ENCODE assay signal across 26 mouse cellular contexts in the genomic region with DNA sequence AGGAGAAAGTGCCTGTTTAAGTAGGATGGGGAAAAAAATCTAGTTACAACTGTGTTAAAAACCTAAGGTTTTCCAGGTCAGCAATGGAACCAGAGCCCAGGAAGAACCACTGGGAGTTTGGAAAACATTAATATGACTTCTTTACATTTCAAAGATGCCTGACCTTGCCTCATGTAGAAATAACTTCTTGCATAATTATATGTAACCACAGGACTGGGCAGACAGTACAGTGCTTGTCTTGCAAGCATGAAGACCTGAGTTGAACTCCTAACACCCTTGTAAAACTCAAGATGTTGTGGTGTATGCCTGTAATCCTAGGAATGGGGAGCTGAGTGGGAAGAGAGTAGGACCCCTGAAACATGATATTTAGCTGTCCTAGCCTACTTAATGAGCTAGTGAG.
DNase-seq lines count a peak whose midpoint lies in the region; ATAC-seq and TF ChIP-seq lines count a peak whose summit lies in the region.
"Had no signal": no experiment of that assay in that cellular context is flagged by ENCODE, and none has a peak within 500 bp of the region (broad histone marks: within the 10 kb centered on the region; RNA-seq: fewer than 3 reads in every experiment).

No protein-coding gene starts in this region.

- DNase-seq in lung, postnatal 0 days (ENCODE audit: low spot score), result peak; percentile 18
- no peak for DNase-seq in lung, adult 2 months
- no peak for DNase-seq in cerebellum, adult 2 months
- DNase-seq in testis, postnatal 10 days (ENCODE audit: low spot score), result no peak
- no peak for DNase-seq in adrenal gland, postnatal 36 days
- DNase-seq: adrenal gland, postnatal 10 days; B cell, adult 2 months; cerebellum, adult 11-12 months; cerebellum, adult 9-10 months; cerebellum, postnatal 14 days; gastrocnemius, postnatal 10 days; gastrocnemius, postnatal 36 days; heart, adult 18-20 months; heart, postnatal 10 days; heart, postnatal 36 days had no signal

- H3K9me3 ChIP-seq in lung, postnatal 0 days (ENCODE audit: low read length), result no peaks in the 10 kb centered on the region
- no peaks in the 10 kb centered on the region for H3K9me3 ChIP-seq in midbrain, embryonic 16.5 days (replicated peaks; ENCODE audit: control insufficient read depth, low read length, poor library complexity, severe bottlenecking)
- H3K9me3 ChIP-seq: forebrain, embryonic 12.5 days; forebrain, embryonic 15.5 days; heart, embryonic 12.5 days; heart, embryonic 15.5 days; hindbrain, embryonic 10.5 days; hindbrain, embryonic 13.5 days; intestine, embryonic 15.5 days had no signal

- TF ChIP-seq CTCF in lung, postnatal 0 days (IDR thresholded peaks at IDR 0.05), result no peak
- TF ChIP-seq CTCF in lung, adult 2 months (IDR thresholded peaks at IDR 0.05; ENCODE audit: insufficient read depth, low read length), result no peak
- no peak for TF ChIP-seq CTCF in embryonic fibroblast, embryonic 13.5 days (IDR thresholded peaks at IDR 0.05; ENCODE audit: borderline replicate concordance, insufficient read depth, low read length)
- no peak for TF ChIP-seq CTCF in cerebellum, adult 2 months (IDR thresholded peaks at IDR 0.05; ENCODE audit: borderline replicate concordance, insufficient read depth, low read depth, low read length)

- TF ChIP-seq EP300 in lung, postnatal 0 days (IDR thresholded peaks at IDR 0.05), result no peak

- no peak for ATAC-seq in lung, postnatal 0 days
- ATAC-seq in granulocyte monocyte progenitor cell, adult 5-6 weeks (replicated peaks; ENCODE audit: poor library complexity, severe bottlenecking), result peak; percentile 81
- ATAC-seq in midbrain, embryonic 16.5 days, result no peak
- ATAC-seq: forebrain, embryonic 15.5 days; hindbrain, embryonic 16.5 days; intestine, embryonic 15.5 days had no signal

- peaks cover 24% of the 10 kb centered on the region for H3K4me1 ChIP-seq in lung, postnatal 0 days (ENCODE audit: insufficient read depth, low read depth, low read length)
- peaks cover 23% of the 10 kb centered on the region for H3K4me1 ChIP-seq in lung, adult 2 months (ENCODE audit: control insufficient read depth, insufficient read depth, low read length)
- peaks cover 16% of the 10 kb centered on the region for H3K4me1 ChIP-seq in embryonic fibroblast, embryonic 13.5 days (ENCODE audit: control insufficient read depth, insufficient read depth, low read length)
- H3K4me1 ChIP-seq in cerebellum, adult 2 months (ENCODE audit: control insufficient read depth, insufficient read depth, low read length), result no peaks in the 10 kb centered on the region
- H3K4me1 ChIP-seq in midbrain, embryonic 16.5 days (ENCODE audit: control insufficient read depth, insufficient read depth, low read length), result peaks cover 24% of the 10 kb centered on the region

- no peaks in the 10 kb centered on the region for H3K27me3 ChIP-seq in lung, postnatal 0 days (replicated peaks; ENCODE audit: insufficient read depth, low read length)
- H3K27me3 ChIP-seq in cerebellum, adult 2 months (ENCODE audit: control insufficient read depth, insufficient read depth, low read length), result no peaks in the 10 kb centered on the region
- no peaks in the 10 kb centered on the region for H3K27me3 ChIP-seq in midbrain, embryonic 16.5 days (ENCODE audit: control insufficient read depth, insufficient read depth, low read depth, low read length)
- H3K27me3 ChIP-seq: forebrain, embryonic 12.5 days; forebrain, embryonic 15.5 days; heart, embryonic 12.5 days; heart, embryonic 15.5 days; hindbrain, embryonic 13.5 days; intestine, embryonic 15.5 days had no signal

- no peak overlapping the region for H3K9ac ChIP-seq in lung, postnatal 0 days (replicated peaks; ENCODE audit: low read depth)
- no peak overlapping the region for H3K9ac ChIP-seq in midbrain, embryonic 16.5 days (ENCODE audit: low read depth, low read length)
- H3K9ac ChIP-seq: forebrain, embryonic 12.5 days; forebrain, embryonic 15.5 days; heart, embryonic 12.5 days; heart, embryonic 15.5 days; hindbrain, embryonic 13.5 days; intestine, embryonic 15.5 days had no signal

- H3K36me3 ChIP-seq in lung, postnatal 0 days (ENCODE audit: insufficient read depth, low read length), result no peaks in the 10 kb centered on the region
- 0 out of 2 replicates have a peak, but pooled peaks cover 7% of the 10 kb centered on the region for H3K36me3 ChIP-seq in midbrain, embryonic 16.5 days (ENCODE audit: control insufficient read depth, insufficient read depth, low read length)
- H3K36me3 ChIP-seq: forebrain, embryonic 12.5 days; hindbrain, embryonic 10.5 days; intestine, embryonic 15.5 days had no signal

- H3K27ac ChIP-seq in lung, postnatal 0 days (ENCODE audit: low read length), result no peak overlapping the region
- H3K27ac ChIP-seq in embryonic fibroblast, embryonic 13.5 days (ENCODE audit: insufficient read depth, low read length), result 0 out of 2 replicates have a peak overlapping the region, but pooled peaks have one; percentile 29
- no peak overlapping the region for H3K27ac ChIP-seq in cerebellum, adult 2 months (ENCODE audit: insufficient read depth, low read length)
- no peak overlapping the region for H3K27ac ChIP-seq in midbrain, embryonic 16.5 days (ENCODE audit: low read length)
- H3K27ac ChIP-seq: forebrain, embryonic 12.5 days; forebrain, embryonic 15.5 days; heart, embryonic 15.5 days; hindbrain, embryonic 10.5 days; hindbrain, embryonic 13.5 days; intestine, embryonic 15.5 days had no signal

- H3K4me2 ChIP-seq in lung, postnatal 0 days (replicated peaks; ENCODE audit: low read depth, low read length), result no peak overlapping the region
- no peak overlapping the region for H3K4me2 ChIP-seq in midbrain, embryonic 16.5 days (ENCODE audit: low read length)
- H3K4me2 ChIP-seq: forebrain, embryonic 12.5 days; forebrain, embryonic 15.5 days; heart, embryonic 12.5 days; heart, embryonic 15.5 days; hindbrain, embryonic 13.5 days; intestine, embryonic 15.5 days had no signal

- no peak overlapping the region for H3K4me3 ChIP-seq in lung, postnatal 0 days (ENCODE audit: low read depth, low read length)
- H3K4me3 ChIP-seq in lung, adult 2 months (replicated peaks; ENCODE audit: extremely low read depth, low read depth, low read length), result no peak overlapping the region
- no peak overlapping the region for H3K4me3 ChIP-seq in embryonic fibroblast, embryonic 13.5 days (ENCODE audit: insufficient read depth, low read length)
- H3K4me3 ChIP-seq in cerebellum, adult 2 months (replicated peaks; ENCODE audit: insufficient read depth, low read depth, low read length), result no peak overlapping the region
- no peak overlapping the region for H3K4me3 ChIP-seq in midbrain, embryonic 16.5 days (ENCODE audit: low read depth, low read length)
- H3K4me3 ChIP-seq: forebrain, embryonic 12.5 days; forebrain, embryonic 15.5 days; heart, embryonic 12.5 days; heart, embryonic 15.5 days; hindbrain, embryonic 10.5 days; hindbrain, embryonic 13.5 days; intestine, embryonic 15.5 days had no signal

- TF ChIP-seq POLR2A in lung, adult 2 months (IDR thresholded peaks at IDR 0.05; ENCODE audit: borderline replicate concordance, extremely low read depth, low read depth, low read length), result no peak
- no peak for TF ChIP-seq POLR2A in embryonic fibroblast, embryonic 13.5 days (IDR thresholded peaks at IDR 0.05; ENCODE audit: low read depth, low read length)
- no peak for TF ChIP-seq POLR2A in cerebellum, adult 2 months (IDR thresholded peaks at IDR 0.05; ENCODE audit: borderline replicate concordance, insufficient read depth, low read length)
